Mouse (Mus musculus) lung, postnatal 0 days (tissue): ENCODE measurements at regions not wholly inside any gene's neighbourhood (a gene's known extent, or its start where the extent isn't known, plus 50 kb on each side); places are given as distances from the start of the nearest gene placed in this dataset.

Experiments used
- ATAC-seq: fragments of 200-750 bp; cut with Nextera tagmentation; 2 replicates; pipeline ENCODE4 v1.8.0; 2017; ENCODE audit warnings: moderate library complexity
- DNase-seq: peaks from one replicate; pipeline ENCODE4 v3.0.0-alpha.2; 2016; ENCODE audit warnings: low spot score
- H3K27ac ChIP-seq: fragments of 300-500 bp; sonication (generic); 2 replicates; pipeline ENCODE4 v1.5.1; 2014; ENCODE audit warnings: antibody characterized with exemption, mild to moderate bottlenecking, low read length, mixed read lengths
- H3K27me3 ChIP-seq: fragments of 300-500 bp; sonication (generic); replicated peaks from 2 replicates; pipeline ENCODE4 v1.6.1; 2014; ENCODE audit warnings: low read length, mixed read lengths; ENCODE audit not compliant: insufficient read depth
- H3K36me3 ChIP-seq: fragments of 300-500 bp; sonication (generic); 2 replicates; pipeline ENCODE4 v1.6.1; 2014; ENCODE audit warnings: low read length, mixed read lengths; ENCODE audit not compliant: insufficient read depth
- H3K4me1 ChIP-seq: fragments of 300-500 bp; sonication (generic); 2 replicates; pipeline ENCODE4 v1.6.1; 2014; ENCODE audit warnings: antibody characterized with exemption, low read depth, low read length, mixed read lengths; ENCODE audit not compliant: insufficient read depth
- H3K4me2 ChIP-seq: fragments of 300-500 bp; sonication (generic); replicated peaks from 2 replicates; pipeline ENCODE4 v1.6.1; 2014; ENCODE audit warnings: low read depth, mild to moderate bottlenecking, low read length, moderate library complexity, mixed read lengths
- H3K4me3 ChIP-seq: fragments of 300-500 bp; sonication (generic); 2 replicates; pipeline ENCODE4 v1.5.1; 2014; ENCODE audit warnings: low read depth, low read length
- H3K9ac ChIP-seq: fragments of 300-500 bp; sonication (generic); replicated peaks from 2 replicates; pipeline ENCODE4 v1.6.1; 2014; ENCODE audit warnings: low read depth, mild to moderate bottlenecking
- H3K9me3 ChIP-seq: fragments of 300-500 bp; sonication (generic); 2 replicates; pipeline ENCODE4 v1.6.1; 2016; ENCODE audit warnings: low read length, mixed read lengths
- CTCF ChIP-seq: IDR thresholded peaks from 2 replicates; pipeline ENCODE4 v1.5.1; 2016; ENCODE audit warnings: antibody characterized with exemption, mild to moderate bottlenecking
- EP300 ChIP-seq: IDR thresholded peaks from 2 replicates; pipeline ENCODE4 v1.6.1; 2016; ENCODE audit warnings: antibody characterized with exemption, mild to moderate bottlenecking, control low read depth
- WGBS: fragments of 180-500 bp; shearing (Covaris S2); extraction: QIAGEN DNeasy Blood & Tissue Kit; methylation state at CpG from one replicate; pipeline ENCODE4 v1.1.7; 2014; 5-methylcytosine and 5-hydroxymethylcytosine counted together

- Histone ChIP-seq H3K36me3 (no peaks in the 10 kb centered on the region), H3K9me3 (no peaks in the 10 kb centered on the region), H3K27ac (no peak overlapping the region), H3K4me3 (no peak overlapping the region), H3K9ac (no peak overlapping the region), H3K4me2 (no peak overlapping the region), H3K27me3 (no peaks in the 10 kb centered on the region), H3K4me1 (no peaks in the 10 kb centered on the region)
- no peak for TF ChIP-seq EP300
- no peak for TF ChIP-seq CTCF
- DNase-seq (no peak), ATAC-seq (no peak)
- WGBS = 63% methylated on average over 3 of the region's 3 CpGs
Observed at GRCm38 (mm10) chr2:137575750-137576149, 459.3 kb upstream of the Jag1 start.

GRCm38 (mm10) chr2:137574845-137575449 lies 458.5 kb upstream of the Jag1 start:
- H3K4me1 ChIP-seq = no peaks in the 10 kb centered on the region
- no peak overlapping the region for H3K9ac ChIP-seq
- WGBS = 22% methylated on average over 4 of the region's 4 CpGs
- H3K4me3 ChIP-seq = no peak overlapping the region
- no peak overlapping the region for H3K27ac ChIP-seq
- no peaks in the 10 kb centered on the region for H3K9me3 ChIP-seq
- no peak for ATAC-seq
- no peak overlapping the region for H3K4me2 ChIP-seq
- no peaks in the 10 kb centered on the region for H3K27me3 ChIP-seq
- H3K36me3 ChIP-seq = no peaks in the 10 kb centered on the region
- TF ChIP-seq CTCF (no peak), EP300 (no peak)
- peak; percentile 10 for DNase-seq

- Histone ChIP-seq H3K27ac (no peak overlapping the region), H3K27me3 (no peaks in the 10 kb centered on the region), H3K4me2 (no peak overlapping the region), H3K4me1 (no peaks in the 10 kb centered on the region), H3K36me3 (no peaks in the 10 kb centered on the region), H3K9me3 (no peaks in the 10 kb centered on the region), H3K4me3 (no peak overlapping the region), H3K9ac (no peak overlapping the region)
- no peak for TF ChIP-seq CTCF
- TF ChIP-seq EP300 = no peak
- ATAC-seq (no peak), DNase-seq (no peak)
- 56% methylated on average over 1 of the region's 1 CpGs for WGBS
Observed at GRCm38 (mm10) chr2:137571146-137571545, 454.7 kb upstream of the Jag1 start.

GRCm38 (mm10) chr2:137566619-137567018 lies 450.2 kb upstream of the Jag1 start:
- Histone ChIP-seq H3K4me1 (no peaks in the 10 kb centered on the region), H3K27me3 (no peaks in the 10 kb centered on the region), H3K4me2 (no peak overlapping the region), H3K4me3 (no peak overlapping the region), H3K36me3 (no peaks in the 10 kb centered on the region), H3K27ac (no peak overlapping the region), H3K9me3 (no peaks in the 10 kb centered on the region), H3K9ac (no peak overlapping the region)
- 88% methylated on average over 3 of the region's 3 CpGs for WGBS
- no peak for TF ChIP-seq CTCF
- TF ChIP-seq EP300 = no peak
- DNase-seq = no peak
- no peak for ATAC-seq

- Histone ChIP-seq H3K4me3 (no peak overlapping the region), H3K27me3 (no peaks in the 10 kb centered on the region), H3K9me3 (no peaks in the 10 kb centered on the region), H3K9ac (no peak overlapping the region), H3K36me3 (no peaks in the 10 kb centered on the region), H3K4me1 (no peaks in the 10 kb centered on the region), H3K4me2 (no peak overlapping the region), H3K27ac (no peak overlapping the region)
- WGBS = 53% methylated on average over 5 of the region's 5 CpGs
- no peak for DNase-seq
- ATAC-seq = no peak
- TF ChIP-seq CTCF (no peak), EP300 (no peak)
Observed at GRCm38 (mm10) chr2:137564064-137564624, 447.7 kb upstream of the Jag1 start.

- Histone ChIP-seq H3K9ac (no peak overlapping the region), H3K27me3 (no peaks in the 10 kb centered on the region), H3K9me3 (no peaks in the 10 kb centered on the region), H3K4me3 (no peak overlapping the region), H3K4me1 (no peaks in the 10 kb centered on the region), H3K36me3 (no peaks in the 10 kb centered on the region), H3K4me2 (no peak overlapping the region), H3K27ac (no peak overlapping the region)
- TF ChIP-seq CTCF = no peak
- TF ChIP-seq EP300 = no peak
- DNase-seq = peak; percentile 8
- no peak for ATAC-seq
- WGBS = 43% methylated on average over 4 of the region's 4 CpGs
Observed at GRCm38 (mm10) chr2:137560366-137560765, 443.9 kb upstream of the Jag1 start.
